Mouse (Mus musculus) erythroblast, embryonic 14.5 days (primary cell): ENCODE measurements around the gene Baiap3.

Experiments
- GATA1 ChIP-seq: IDR thresholded peaks from 2 replicates; pipeline ENCODE4 v1.6.1; 2012; ENCODE audit warnings: low read length, inconsistent platforms, mixed read lengths
- TAL1 ChIP-seq: IDR thresholded peaks from 3 replicates; pipeline ENCODE4 v1.6.1; 2012; ENCODE audit warnings: low read length, inconsistent platforms, mixed read lengths

DNA sequence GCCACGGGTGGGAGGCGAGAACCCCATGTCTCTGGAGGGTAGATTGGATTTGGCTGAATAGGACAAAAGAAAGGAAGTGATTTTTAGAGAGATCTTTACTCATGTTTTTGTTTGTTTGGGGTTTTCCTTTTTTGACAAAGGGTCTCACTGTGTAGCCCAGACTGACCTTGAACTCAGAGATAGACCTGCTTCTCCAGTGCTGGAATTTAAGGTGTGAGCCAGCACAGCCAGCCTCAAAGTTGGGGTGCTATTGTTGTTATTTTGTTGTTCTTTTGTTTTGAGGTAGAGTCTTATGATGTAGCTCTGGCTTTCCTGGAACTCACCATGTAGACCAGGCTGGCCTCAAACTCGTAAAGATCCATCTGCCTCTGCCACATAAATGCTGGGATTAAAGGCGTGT, 53.8 kb downstream of the Baiap3 start:
- TF ChIP-seq TAL1, result no peak
- TF ChIP-seq GATA1, result no peak
